Mouse (Mus musculus): Measurements from ENCODE around the gene Tcp10c.
"Not testable (repeated sequence)": the region's sequence is repeated elsewhere in the genome, so short reads cannot be mapped to it uniquely, and the experiment has no call there.

The Tcp10c gene

GRCm38 (mm10) chr17:13399961-13400360, 45.6 kb downstream of the Tcp10c start:
- DNase-seq, result not testable (repeated sequence)

- not testable (repeated sequence) for DNase-seq
Measured at GRCm38 (mm10) chr17:13402118-13402517, 47.7 kb downstream of the Tcp10c start.

GRCm38 (mm10) chr17:13403527-13404131, 49.3 kb downstream of the Tcp10c start:
- not testable (repeated sequence) for DNase-seq

GRCm38 (mm10) chr17:13406023-13406422, 51.7 kb downstream of the Tcp10c start:
- DNase-seq, result not testable (repeated sequence)

- not testable (repeated sequence) for DNase-seq
Measured at GRCm38 (mm10) chr17:13406701-13407100, 52.3 kb downstream of the Tcp10c start.

- DNase-seq, result not testable (repeated sequence)
Measured at GRCm38 (mm10) chr17:13407621-13408256, 53.4 kb downstream of the Tcp10c start.

GRCm38 (mm10) chr17:13408257-13408633, 53.9 kb downstream of the Tcp10c start:
- DNase-seq, result not testable (repeated sequence)

- not testable (repeated sequence) for DNase-seq
Measured at GRCm38 (mm10) chr17:13421022-13421591, 66.7 kb downstream of the Tcp10c start.

GRCm38 (mm10) chr17:13422638-13423037, 68.3 kb downstream of the Tcp10c start:
- not testable (repeated sequence) for DNase-seq

- DNase-seq, result not testable (repeated sequence)
Measured at GRCm38 (mm10) chr17:13423373-13424024, 69.1 kb downstream of the Tcp10c start.

GRCm38 (mm10) chr17:13424321-13424720, 69.9 kb downstream of the Tcp10c start:
- not testable (repeated sequence) for DNase-seq

GRCm38 (mm10) chr17:13425694-13426093, 71.3 kb downstream of the Tcp10c start:
- not testable (repeated sequence) for DNase-seq

- DNase-seq, result not testable (repeated sequence)
Measured at GRCm38 (mm10) chr17:13426508-13426907, 72.1 kb downstream of the Tcp10c start.
